Mouse (Mus musculus) embryonic facial prominence, embryonic 12.5 days (tissue): ENCODE measurements around the gene Pak7. TPM values are rescaled to one million over a fixed set of nuclear protein-coding genes. Genes with fewer than 3 reads are reported as not detected.

Experiments used
- ATAC-seq: fragments of 200-750 bp; cut with Nextera tagmentation; 2 replicates; pipeline ENCODE4 v1.8.0; 2017; ENCODE audit not compliant: insufficient number of reproducible peaks, insufficient read depth, low FRiP score, low TSS enrichment
- H3K27ac ChIP-seq: fragments of 300-500 bp; sonication (generic); 2 replicates; pipeline ENCODE4 v1.5.1; 2016; ENCODE audit warnings: mild to moderate bottlenecking
- H3K27me3 ChIP-seq: fragments of 300-500 bp; sonication (generic); 2 replicates; pipeline ENCODE4 v1.6.1; 2016; ENCODE audit warnings: mild to moderate bottlenecking, moderate library complexity
- H3K36me3 ChIP-seq: fragments of 300-500 bp; sonication (generic); 2 replicates; pipeline ENCODE4 v1.6.1; 2016; ENCODE audit warnings: mild to moderate bottlenecking
- H3K4me1 ChIP-seq: fragments of 300-500 bp; sonication (generic); 2 replicates; pipeline ENCODE4 v1.6.1; 2016
- H3K4me2 ChIP-seq: fragments of 300-500 bp; sonication (generic); replicated peaks from 2 replicates; pipeline ENCODE4 v1.6.1; 2016; ENCODE audit warnings: mild to moderate bottlenecking, moderate library complexity
- H3K4me3 ChIP-seq: fragments of 300-500 bp; sonication (generic); 2 replicates; pipeline ENCODE4 v1.5.1; 2016; ENCODE audit warnings: mild to moderate bottlenecking
- H3K9ac ChIP-seq: fragments of 300-500 bp; sonication (generic); 2 replicates; pipeline ENCODE4 v1.6.1; 2016; ENCODE audit warnings: mild to moderate bottlenecking, moderate library complexity
- H3K9me3 ChIP-seq: fragments of 300-500 bp; sonication (generic); 2 replicates; pipeline ENCODE4 v1.6.1; 2016; ENCODE audit warnings: mild to moderate bottlenecking, moderate library complexity
- WGBS: fragments of 180-500 bp; shearing (Covaris S2); methylation state at CpG from one replicate; pipeline ENCODE4 v1.1.7; 2016; 5-methylcytosine and 5-hydroxymethylcytosine counted together
- polyA plus RNA-seq: library from polyadenylated mRNA; unstranded; fragments of >200 nt; fragmentation: Nextera tagmentation; extraction: Ambion mirVana; gene quantifications from 2 replicates; pipeline ENCODE4 v1.2.1, GENCODE M21; 2016

The Pak7 gene
- polyA plus RNA-seq, 1 experiment from 2014 or later, result 4.5 TPM

DNA sequence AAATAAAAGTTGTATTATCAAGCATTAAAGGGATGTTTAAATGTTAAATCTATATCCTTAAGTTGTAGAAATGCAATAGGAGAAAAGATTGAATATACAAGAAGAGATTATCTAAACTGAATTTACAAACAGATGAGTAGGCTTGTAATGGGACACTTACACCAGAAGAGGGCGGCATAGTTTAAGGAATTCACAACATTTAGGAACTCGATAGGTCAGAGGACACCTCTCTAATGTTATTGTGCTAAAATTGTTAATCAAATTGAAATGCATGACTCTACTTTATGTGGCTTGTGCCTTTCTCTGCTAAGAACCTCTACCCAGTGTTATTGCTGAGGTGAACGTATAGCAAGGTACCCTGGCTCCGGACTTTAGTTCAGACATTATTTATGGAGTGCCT lies 238.2 kb downstream of the Pak7 start:
- Histone ChIP-seq H3K9me3 (no peaks in the 10 kb centered on the region), H3K9ac (no peak overlapping the region), H3K4me3 (no peak overlapping the region), H3K4me1 (no peaks in the 10 kb centered on the region), H3K27me3 (no peaks in the 10 kb centered on the region), H3K36me3 (no peaks in the 10 kb centered on the region), H3K27ac (no peak overlapping the region), H3K4me2 (no peak overlapping the region)
- no peak for ATAC-seq
- WGBS, result 38% methylated on average over 4 of the region's 4 CpGs

DNA sequence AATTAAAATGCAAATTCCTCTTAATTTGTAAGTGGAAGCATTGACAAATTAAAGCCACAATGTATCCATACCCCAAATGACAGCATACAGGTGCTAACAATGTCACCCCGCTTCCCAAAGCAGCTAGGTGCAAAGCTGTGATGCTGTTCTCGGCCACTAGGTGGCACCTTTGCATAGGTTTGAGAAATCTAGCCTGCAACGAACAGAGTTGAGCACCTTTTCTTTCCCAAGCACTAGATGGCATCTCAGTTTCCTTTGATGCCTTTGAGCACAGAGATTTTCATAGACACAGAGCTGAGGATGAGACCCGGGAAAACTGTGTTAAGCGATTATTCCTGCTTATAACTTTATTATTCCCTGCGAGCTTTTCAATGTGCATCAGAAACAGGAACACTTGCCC lies 238.8 kb downstream of the Pak7 start:
- 6% methylated on average over 6 of the region's 6 CpGs for WGBS
- no peak; the same call in 1 of the 2 replicates for ATAC-seq
- no peak overlapping the region for H3K9ac ChIP-seq
- H3K4me1 ChIP-seq, result no peaks in the 10 kb centered on the region
- H3K4me2 ChIP-seq, result no peak overlapping the region
- H3K4me3 ChIP-seq, result no peak overlapping the region
- H3K27ac ChIP-seq, result no peak overlapping the region
- no peaks in the 10 kb centered on the region for H3K36me3 ChIP-seq
- no peaks in the 10 kb centered on the region for H3K9me3 ChIP-seq
- no peaks in the 10 kb centered on the region for H3K27me3 ChIP-seq

DNA sequence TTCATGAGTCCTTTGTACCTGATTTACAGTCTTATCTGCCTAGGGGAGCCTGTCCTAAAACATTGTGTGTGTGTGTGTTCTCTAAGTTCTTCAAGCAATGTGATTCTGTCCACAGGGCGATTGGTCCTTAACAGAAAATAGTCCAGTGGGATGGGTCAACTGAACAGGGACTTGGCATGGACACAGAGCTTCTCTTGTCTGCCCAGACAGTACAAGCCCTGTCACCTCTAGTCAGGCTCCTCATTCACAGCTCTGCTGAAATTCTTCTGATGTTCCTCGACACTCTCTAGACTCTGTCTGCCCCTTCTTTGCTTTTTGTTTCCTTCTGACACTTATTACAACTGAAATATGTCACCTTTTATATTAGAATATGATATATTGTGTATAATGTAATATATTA lies 247.0 kb downstream of the Pak7 start:
- Histone ChIP-seq H3K9ac (no peak overlapping the region), H3K27ac (no peak overlapping the region), H3K4me3 (no peak overlapping the region), H3K36me3 (no peaks in the 10 kb centered on the region), H3K4me1 (no peaks in the 10 kb centered on the region), H3K27me3 (no peaks in the 10 kb centered on the region), H3K4me2 (no peak overlapping the region), H3K9me3 (no peaks in the 10 kb centered on the region)
- no peak for ATAC-seq
- 40% methylated on average over 2 of the region's 2 CpGs for WGBS

GRCm38 (mm10) chr2:136139159-136140069 lies 248.4 kb downstream of the Pak7 start:
- no peaks in the 10 kb centered on the region for H3K4me1 ChIP-seq
- no peak overlapping the region for H3K27ac ChIP-seq
- H3K9ac ChIP-seq, result no peak overlapping the region
- H3K9me3 ChIP-seq, result no peaks in the 10 kb centered on the region
- H3K4me3 ChIP-seq, result no peak overlapping the region
- H3K4me2 ChIP-seq, result no peak overlapping the region
- no peak for ATAC-seq
- no peaks in the 10 kb centered on the region for H3K36me3 ChIP-seq
- H3K27me3 ChIP-seq, result no peaks in the 10 kb centered on the region
- 39% methylated on average over 4 of the region's 4 CpGs for WGBS

- ATAC-seq, result no peak
- Histone ChIP-seq H3K4me2 (no peak overlapping the region), H3K27ac (no peak overlapping the region), H3K9ac (no peak overlapping the region), H3K27me3 (no peaks in the 10 kb centered on the region), H3K9me3 (no peaks in the 10 kb centered on the region), H3K36me3 (no peaks in the 10 kb centered on the region), H3K4me1 (no peaks in the 10 kb centered on the region), H3K4me3 (no peak overlapping the region)
Measured at GRCm38 (mm10) chr2:136138451-136138850, 249.3 kb downstream of the Pak7 start.

- WGBS, result 59% methylated on average over 6 of the region's 6 CpGs
- Histone ChIP-seq H3K9ac (no peak overlapping the region), H3K36me3 (no peaks in the 10 kb centered on the region), H3K27me3 (no peaks in the 10 kb centered on the region), H3K4me1 (no peaks in the 10 kb centered on the region), H3K9me3 (no peaks in the 10 kb centered on the region), H3K27ac (no peak overlapping the region), H3K4me2 (no peak overlapping the region), H3K4me3 (no peak overlapping the region)
- no peak for ATAC-seq
Measured at GRCm38 (mm10) chr2:136121867-136122266, 265.9 kb downstream of the Pak7 start.

GRCm38 (mm10) chr2:136118006-136118405 lies 269.8 kb downstream of the Pak7 start:
- Histone ChIP-seq H3K4me2 (no peak overlapping the region), H3K27me3 (no peaks in the 10 kb centered on the region), H3K9ac (no peak overlapping the region), H3K4me1 (no peaks in the 10 kb centered on the region), H3K27ac (no peak overlapping the region), H3K4me3 (no peak overlapping the region), H3K9me3 (no peaks in the 10 kb centered on the region), H3K36me3 (no peaks in the 10 kb centered on the region)
- no peak for ATAC-seq
- WGBS, result 93% methylated on average over 2 of the region's 2 CpGs

DNA sequence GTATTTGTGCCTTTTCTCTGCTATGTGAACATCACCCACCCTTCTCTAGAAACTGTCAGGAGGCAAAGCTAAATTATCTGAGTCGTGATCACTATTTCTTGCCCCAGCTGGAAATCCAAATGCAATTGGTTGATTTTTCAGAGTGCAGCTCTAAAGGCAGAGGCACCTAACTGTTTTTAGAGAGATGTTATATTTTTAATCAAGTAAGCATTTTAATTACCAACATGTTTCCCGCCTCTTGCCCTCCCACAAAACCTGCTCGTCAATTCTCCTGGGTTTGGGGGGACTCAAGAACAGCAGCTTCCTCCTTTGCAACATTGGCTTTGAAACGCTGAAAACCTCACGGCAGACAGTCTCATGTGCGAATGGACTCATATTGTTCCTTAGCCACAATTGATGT lies 274.4 kb downstream of the Pak7 start:
- Histone ChIP-seq H3K4me1 (peaks cover 5% of the 10 kb centered on the region; the same call in 1 of the 2 replicates), H3K36me3 (no peaks in the 10 kb centered on the region), H3K27me3 (no peaks in the 10 kb centered on the region), H3K9ac (no peak overlapping the region), H3K27ac (no peak overlapping the region), H3K4me3 (no peak overlapping the region), H3K9me3 (no peaks in the 10 kb centered on the region), H3K4me2 (no peak overlapping the region)
- no peak for ATAC-seq
- 79% methylated on average over 6 of the region's 6 CpGs for WGBS

GRCm38 (mm10) chr2:136109038-136109363 lies 278.8 kb downstream of the Pak7 start:
- ATAC-seq, result no peak

DNA sequence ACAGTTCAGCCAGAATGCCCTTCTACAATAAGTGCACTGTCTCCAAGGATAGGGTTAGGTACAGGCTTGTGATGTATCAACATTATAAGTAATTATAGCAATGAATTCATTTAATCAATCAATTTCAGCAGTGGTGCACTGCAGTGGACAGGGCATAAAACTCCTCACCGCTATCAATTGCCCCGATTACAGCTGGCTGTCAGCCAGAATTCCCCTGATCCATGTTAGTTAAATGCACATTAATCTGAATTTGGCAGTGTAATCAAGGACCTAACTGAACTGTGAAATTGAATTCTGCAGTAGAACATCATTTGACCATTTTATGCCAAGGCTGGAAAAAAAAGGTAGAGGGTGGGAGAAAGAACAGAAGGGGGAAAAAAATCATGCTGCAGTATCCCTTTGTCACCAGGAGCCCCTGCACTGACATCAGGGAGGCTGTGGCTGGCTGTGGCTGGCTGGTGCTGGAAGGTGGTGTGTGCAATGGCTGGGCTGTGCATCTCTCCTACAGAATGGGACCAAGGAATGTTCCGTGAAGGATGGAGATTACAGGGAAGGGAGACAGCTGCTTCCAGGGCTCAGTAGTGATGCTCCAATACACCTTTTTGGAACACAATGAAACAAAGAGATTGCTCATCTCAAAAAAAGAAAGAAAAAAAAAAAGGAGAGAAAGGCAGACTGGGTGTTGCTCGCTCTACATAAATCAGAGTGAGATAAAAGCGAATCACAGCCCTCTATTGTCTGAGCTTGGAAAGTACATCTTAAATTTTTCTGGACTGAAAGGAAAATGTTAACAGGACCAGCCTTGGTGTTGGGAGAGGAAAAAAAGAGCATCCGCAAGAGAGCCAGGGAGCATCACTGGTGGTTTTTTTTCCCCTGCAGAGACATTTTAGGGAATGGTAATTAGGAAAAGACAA lies 279.4 kb downstream of the Pak7 start:
- Histone ChIP-seq H3K27me3 (no peaks in the 10 kb centered on the region), H3K9me3 (no peaks in the 10 kb centered on the region), H3K4me3 (no peak overlapping the region), H3K4me1 (peaks cover 10% of the 10 kb centered on the region; the same call in 1 of the 2 replicates), H3K36me3 (no peaks in the 10 kb centered on the region), H3K27ac (no peak overlapping the region), H3K9ac (no peak overlapping the region), H3K4me2 (no peak overlapping the region)
- ATAC-seq, result peak; percentile 64; the same call in 1 of the 2 replicates
- WGBS, result 32% methylated on average over 6 of the region's 6 CpGs

More at GRCm38 (mm10) chr2:136109038-136109363, 278.8 kb downstream of the Pak7 start:
- H3K36me3 ChIP-seq, result no peaks in the 10 kb centered on the region
- no peaks in the 10 kb centered on the region for H3K9me3 ChIP-seq
- H3K9ac ChIP-seq, result no peak overlapping the region
- H3K4me3 ChIP-seq, result no peak overlapping the region
- no peak overlapping the region for H3K4me2 ChIP-seq
- WGBS, result 15% methylated on average over 2 of the region's 2 CpGs
- peaks cover 10% of the 10 kb centered on the region; the same call in 1 of the 2 replicates for H3K4me1 ChIP-seq
- H3K27me3 ChIP-seq, result no peaks in the 10 kb centered on the region
- no peak overlapping the region for H3K27ac ChIP-seq

GRCm38 (mm10) chr2:136107597-136107996 lies 280.2 kb downstream of the Pak7 start:
- H3K4me1 ChIP-seq, result peaks cover 10% of the 10 kb centered on the region; the same call in 1 of the 2 replicates
- H3K9ac ChIP-seq, result no peak overlapping the region
- no peak overlapping the region for H3K4me3 ChIP-seq
- no peaks in the 10 kb centered on the region for H3K27me3 ChIP-seq
- H3K36me3 ChIP-seq, result no peaks in the 10 kb centered on the region
- no peak overlapping the region for H3K27ac ChIP-seq
- no peak overlapping the region for H3K4me2 ChIP-seq
- no peak for ATAC-seq
- H3K9me3 ChIP-seq, result no peaks in the 10 kb centered on the region

GRCm38 (mm10) chr2:136097143-136097542 lies 290.6 kb downstream of the Pak7 start:
- H3K9ac ChIP-seq, result no peak overlapping the region
- no peak for ATAC-seq
- 88% methylated on average over 3 of the region's 3 CpGs for WGBS
- no peak overlapping the region for H3K27ac ChIP-seq
- H3K4me3 ChIP-seq, result no peak overlapping the region
- no peaks in the 10 kb centered on the region for H3K27me3 ChIP-seq
- no peaks in the 10 kb centered on the region for H3K4me1 ChIP-seq
- H3K9me3 ChIP-seq, result no peaks in the 10 kb centered on the region
- H3K36me3 ChIP-seq, result no peaks in the 10 kb centered on the region
- no peak overlapping the region for H3K4me2 ChIP-seq
